Mouse (Mus musculus) leukemia stem cell, adult 10-12 weeks (primary cell): ENCODE results near the gene Wipf2. TPM values are rescaled to one million over a fixed set of nuclear protein-coding genes. Genes with fewer than 3 reads are reported as not detected.

Source experiments
- polyA plus RNA-seq: library from polyadenylated mRNA; stranded (reverse); fragments of >175 nt; gene quantifications from 2 replicates; pipeline ENCODE4 v1.2.3, GENCODE M21; 2012; ENCODE audit warnings: low replicate concordance

Wipf2 gene
- 35.8 and 37.7 TPM in 2 replicates for polyA plus RNA-seq

GRCm38 (mm10) chr11:98863028-98863750 lies at the start of gene Wipf2:
Wipf2 (plus strand) TSS chr11:98863638.

GRCm38 (mm10) chr11:98836651-98837141 lies 26.7 kb upstream of the Wipf2 start, which contains the start of gene Rapgefl1:
Rapgefl1 (plus strand) TSS chr11:98836785.

GRCm38 (mm10) chr11:98907437-98908173 lies 44.2 kb downstream of the Wipf2 start, which contains the start of gene Cdc6:
Cdc6 (plus strand) TSS chr11:98907801.

DNA sequence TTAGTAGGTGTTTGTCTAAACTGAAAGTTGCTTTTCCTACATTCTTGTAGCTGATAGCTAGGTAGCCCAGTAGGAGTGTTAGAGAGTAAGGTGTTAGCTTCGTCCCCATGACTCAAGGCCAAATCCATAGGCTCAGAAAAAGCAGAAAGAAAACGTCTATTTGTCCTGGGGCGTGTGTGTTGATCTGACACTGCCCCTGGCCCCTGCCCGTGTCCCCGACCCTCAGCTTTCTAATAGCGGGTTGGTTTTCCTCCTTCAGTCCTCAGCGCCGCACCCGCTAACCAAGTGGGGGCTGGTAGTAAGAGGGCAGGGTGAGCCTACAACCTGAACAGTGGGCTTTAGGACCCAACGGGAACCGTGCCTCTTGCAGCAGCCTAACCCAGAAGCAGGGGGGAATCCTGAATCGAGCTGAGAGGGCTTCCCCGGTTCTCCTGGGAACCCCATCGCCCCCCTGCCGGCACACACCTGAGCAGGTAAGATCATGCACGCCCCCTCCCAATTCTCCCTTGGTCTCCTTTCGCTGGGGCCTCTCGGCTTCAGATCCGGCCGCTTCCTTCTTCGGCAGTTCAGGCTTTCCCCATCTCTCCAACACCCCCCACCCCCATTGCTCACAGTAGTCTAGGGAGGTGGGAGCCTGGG lies 64.1 kb downstream of the Wipf2 start, which contains the start of gene Rara:
TSS of gene Rara (plus strand) at position 381 of the 639 bp plus-strand sequence.

Other genes starting within 250 kb of the Wipf2 start
- not detected in 2 replicates for gene Gm12355, start 238.0 kb upstream of the Wipf2 start, polyA plus RNA-seq
- gene Gsdma3, start 237.3 kb upstream of the Wipf2 start, polyA plus RNA-seq, result not detected in 2 replicates
- gene Gsdma2, start 216.9 kb upstream of the Wipf2 start, polyA plus RNA-seq, result not detected in 2 replicates
- 0.67 TPM in 1 of 2 replicates, not detected in the other for gene Gsdma, start 199.3 kb upstream of the Wipf2 start, polyA plus RNA-seq
- gene Psmd3, start 181.1 kb upstream of the Wipf2 start, polyA plus RNA-seq, result 193 and 224 TPM in 2 replicates
- gene Csf3, start 162.4 kb upstream of the Wipf2 start, polyA plus RNA-seq, result 0.41 TPM in 1 of 2 replicates, not detected in the other
- 111 and 145 TPM in 2 replicates for gene Med24, start 134.2 kb upstream of the Wipf2 start, polyA plus RNA-seq
- 41.6 and 45.3 TPM in 2 replicates for gene Thra, start 123.0 kb upstream of the Wipf2 start, polyA plus RNA-seq
- 1.6 and 4.8 TPM in 2 replicates for gene Nr1d1, start 88.3 kb upstream of the Wipf2 start, polyA plus RNA-seq
- gene Msl1, start 68.1 kb upstream of the Wipf2 start, polyA plus RNA-seq, result 68.7 and 118 TPM in 2 replicates
- 33.5 and 39.4 TPM in 2 replicates for gene Casc3, start 58.7 kb upstream of the Wipf2 start, polyA plus RNA-seq
- 0.37 and 0.64 TPM in 2 replicates for gene Rapgefl1, start 26.9 kb upstream of the Wipf2 start, polyA plus RNA-seq
- gene Cdc6, start 44.2 kb downstream of the Wipf2 start, polyA plus RNA-seq, result 1.6 and 3.5 TPM in 2 replicates
- 33.5 and 53.2 TPM in 2 replicates for gene Rara, start 64.2 kb downstream of the Wipf2 start, polyA plus RNA-seq
- not detected in 2 replicates for gene Gjd3, start 119.4 kb downstream of the Wipf2 start, polyA plus RNA-seq
- 13.6 and 83.6 TPM in 2 replicates for gene Top2a, start 160.6 kb downstream of the Wipf2 start, polyA plus RNA-seq
- gene Igfbp4, start 177.6 kb downstream of the Wipf2 start, polyA plus RNA-seq, result 61.9 and 62.5 TPM in 2 replicates
- 0.58 TPM in 1 of 2 replicates, not detected in the other for gene Tns4, start 225.7 kb downstream of the Wipf2 start, polyA plus RNA-seq